Mouse (Mus musculus) spleen, adult 2 months (tissue): ENCODE measurements at regions not wholly inside any gene's neighbourhood (a gene's known extent, or its start where the extent isn't known, plus 50 kb on each side); places are given as distances from the start of the nearest gene placed in this dataset.

ENCODE experiments used
- DNase-seq, 2 experiments: peaks; one replicate each; pipeline versions ENCODE4 v3.0.0 to v3.0.0-alpha.2; 2012 to 2021; ENCODE audit warnings: low spot score in 2 of 2, low read depth in 1 of 2
- H3K27ac ChIP-seq: fragments of 200-500 bp; 2 replicates; pipeline ENCODE4 v1.5.1; 2012; ENCODE audit warnings: low read length, inconsistent platforms; ENCODE audit not compliant: insufficient read depth
- H3K27me3 ChIP-seq: fragments of 200-500 bp; 2 replicates; pipeline ENCODE4 v1.6.1; 2012; ENCODE audit warnings: mild to moderate bottlenecking, moderate library complexity, low read length, inconsistent platforms; ENCODE audit not compliant: control insufficient read depth, insufficient read depth
- H3K36me3 ChIP-seq: fragments of 200-500 bp; 2 replicates; pipeline ENCODE4 v1.6.1; 2012; ENCODE audit warnings: mild to moderate bottlenecking, low read length, inconsistent platforms; ENCODE audit not compliant: control insufficient read depth, insufficient read depth
- H3K4me1 ChIP-seq: fragments of 200-500 bp; 2 replicates; pipeline ENCODE4 v1.6.1; 2011; ENCODE audit warnings: inconsistent platforms; ENCODE audit not compliant: control insufficient read depth, insufficient read depth, insufficient read length
- H3K4me3 ChIP-seq: fragments of 200-500 bp; 2 replicates; pipeline ENCODE4 v1.5.1; 2011; ENCODE audit warnings: mild to moderate bottlenecking, inconsistent platforms; ENCODE audit not compliant: insufficient read depth, insufficient read length; ENCODE audit errors: extremely low read depth
- CTCF ChIP-seq: fragments of 200-500 bp; IDR thresholded peaks from 2 replicates; pipeline ENCODE4 v1.5.1; 2011; ENCODE audit warnings: mild to moderate bottlenecking, inconsistent platforms; ENCODE audit not compliant: insufficient read depth, insufficient read length, insufficient replicate concordance; ENCODE audit errors: extremely low read depth
- POLR2A ChIP-seq: fragments of 200-500 bp; IDR thresholded peaks from 2 replicates; pipeline ENCODE4 v1.6.1; 2011; ENCODE audit warnings: low read depth, low read length, inconsistent platforms
- WGBS: fragments of 180-500 bp; shearing (Covaris S2); methylation state at CpG from one replicate; pipeline ENCODE4 v1.1.7; 2018; 5-methylcytosine and 5-hydroxymethylcytosine counted together

DNA sequence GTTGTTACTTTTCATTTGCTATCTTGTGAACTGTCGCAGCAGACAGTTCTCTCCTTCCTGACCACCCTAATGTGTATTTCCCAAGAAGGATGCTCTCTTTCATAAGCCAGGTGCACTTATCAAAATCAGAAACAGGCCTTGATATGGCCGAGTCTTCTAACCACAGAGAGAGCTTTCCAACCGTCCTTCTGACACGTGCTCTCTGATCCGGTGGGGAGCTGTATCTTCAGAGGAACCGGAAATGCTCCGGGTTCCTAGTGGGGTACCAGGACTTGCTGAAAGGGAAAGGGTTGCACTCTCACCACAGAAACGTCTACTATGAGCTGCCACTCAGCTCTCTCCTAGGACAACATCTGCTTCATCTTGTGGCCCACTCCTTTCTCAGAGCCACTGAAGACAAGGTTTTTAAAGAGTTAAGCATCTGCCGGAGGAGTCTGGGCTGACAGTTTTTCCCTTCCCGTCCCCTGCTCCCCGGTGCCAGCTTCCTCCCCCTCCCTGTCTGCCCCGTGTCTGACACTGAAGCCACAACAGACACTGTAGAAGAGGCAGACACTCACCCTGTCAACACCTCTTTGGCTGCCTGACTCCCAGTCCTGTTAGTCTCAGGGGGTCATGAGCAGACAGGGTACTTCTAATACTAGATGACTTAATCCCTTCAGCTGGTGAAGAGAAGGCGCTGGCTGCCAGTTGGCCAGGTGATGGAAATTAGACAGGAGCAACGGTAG, 327.0 kb upstream of the Runx1 start:
- DNase-seq = no peak
- Histone ChIP-seq H3K4me3 (no peak overlapping the region), H3K27ac (no peak overlapping the region), H3K4me1 (peaks cover 3% of the 10 kb centered on the region; the same call in 1 of the 2 replicates), H3K27me3 (no peaks in the 10 kb centered on the region), H3K36me3 (no peaks in the 10 kb centered on the region)
- TF ChIP-seq POLR2A = no peak
- TF ChIP-seq CTCF = no peak
- 6% methylated on average over 14 of the region's 14 CpGs for WGBS

DNA sequence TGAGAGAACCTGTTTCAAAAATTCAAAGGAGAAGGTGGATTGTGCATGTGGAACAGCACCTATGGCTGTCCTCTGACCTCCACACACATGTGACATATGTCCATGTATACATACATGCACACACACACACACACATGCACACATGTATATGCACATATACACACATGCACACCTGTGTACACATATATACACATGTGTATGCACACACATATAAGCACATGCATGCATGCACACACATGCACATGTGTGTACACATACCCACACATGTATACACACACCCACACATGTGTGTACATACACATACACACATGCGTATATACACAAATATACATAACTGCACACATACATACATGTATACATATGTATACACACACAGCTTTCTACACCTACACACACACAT, 326.1 kb upstream of the Runx1 start:
- peaks cover 3% of the 10 kb centered on the region; the same call in 1 of the 2 replicates for H3K4me1 ChIP-seq
- 95% methylated on average over 1 of the region's 1 CpGs for WGBS
- no peak for DNase-seq
- no peak overlapping the region for H3K27ac ChIP-seq
- no peaks in the 10 kb centered on the region for H3K27me3 ChIP-seq
- no peak for TF ChIP-seq POLR2A
- H3K36me3 ChIP-seq = no peaks in the 10 kb centered on the region
- no peak overlapping the region for H3K4me3 ChIP-seq

DNA sequence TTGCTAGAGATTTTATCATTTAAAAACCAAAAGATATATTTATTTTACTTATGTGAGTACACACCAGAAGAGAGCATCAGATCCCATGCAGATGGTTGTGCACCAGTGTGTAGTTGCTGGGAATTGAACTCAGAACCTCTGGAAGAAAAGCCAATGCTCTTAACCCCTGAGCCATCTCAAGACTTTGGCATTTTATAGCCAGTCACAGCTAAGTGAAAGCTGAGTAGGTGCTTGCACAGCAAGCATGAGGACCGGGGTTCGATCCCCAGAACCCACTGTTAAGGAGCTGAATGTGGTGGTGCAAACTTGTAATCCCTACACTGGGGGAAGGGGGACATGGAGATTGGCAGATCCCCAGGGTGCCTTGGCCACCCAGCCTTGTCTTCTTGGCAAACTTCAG, 325.7 kb upstream of the Runx1 start:
- no peak overlapping the region for H3K4me3 ChIP-seq
- H3K27me3 ChIP-seq = no peaks in the 10 kb centered on the region
- H3K36me3 ChIP-seq = no peaks in the 10 kb centered on the region
- H3K27ac ChIP-seq = no peak overlapping the region
- peaks cover 3% of the 10 kb centered on the region; the same call in 1 of the 2 replicates for H3K4me1 ChIP-seq
- DNase-seq = no peak
- TF ChIP-seq POLR2A (no peak), CTCF (no peak)
- 97% methylated on average over 2 of the region's 2 CpGs for WGBS

DNA sequence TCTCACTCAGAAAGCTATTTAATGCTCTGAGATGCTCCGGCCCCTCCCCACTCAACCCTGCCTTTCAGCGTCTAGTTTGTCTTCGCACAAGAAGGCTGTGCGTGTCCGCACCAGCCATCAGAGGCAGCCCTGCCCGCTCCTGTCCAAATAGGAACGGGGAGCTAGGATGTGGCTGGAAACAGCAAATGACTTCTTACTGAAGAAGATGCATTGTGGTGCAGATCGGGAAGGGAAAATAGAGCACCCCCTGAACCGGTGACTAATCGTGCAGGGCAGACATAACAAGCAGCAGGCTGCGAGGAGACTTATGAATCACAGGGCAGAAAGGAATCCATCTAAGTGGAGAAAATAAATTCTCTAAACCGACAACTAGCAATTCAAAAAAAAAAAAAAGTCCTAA, 324.5 kb upstream of the Runx1 start:
- Histone ChIP-seq H3K4me3 (no peak overlapping the region), H3K27ac (no peak overlapping the region), H3K4me1 (peaks cover 3% of the 10 kb centered on the region; the same call in 1 of the 2 replicates), H3K27me3 (no peaks in the 10 kb centered on the region), H3K36me3 (no peaks in the 10 kb centered on the region)
- 84% methylated on average over 12 of the region's 12 CpGs for WGBS
- TF ChIP-seq CTCF (no peak), POLR2A (no peak)
- DNase-seq = no peak

DNA sequence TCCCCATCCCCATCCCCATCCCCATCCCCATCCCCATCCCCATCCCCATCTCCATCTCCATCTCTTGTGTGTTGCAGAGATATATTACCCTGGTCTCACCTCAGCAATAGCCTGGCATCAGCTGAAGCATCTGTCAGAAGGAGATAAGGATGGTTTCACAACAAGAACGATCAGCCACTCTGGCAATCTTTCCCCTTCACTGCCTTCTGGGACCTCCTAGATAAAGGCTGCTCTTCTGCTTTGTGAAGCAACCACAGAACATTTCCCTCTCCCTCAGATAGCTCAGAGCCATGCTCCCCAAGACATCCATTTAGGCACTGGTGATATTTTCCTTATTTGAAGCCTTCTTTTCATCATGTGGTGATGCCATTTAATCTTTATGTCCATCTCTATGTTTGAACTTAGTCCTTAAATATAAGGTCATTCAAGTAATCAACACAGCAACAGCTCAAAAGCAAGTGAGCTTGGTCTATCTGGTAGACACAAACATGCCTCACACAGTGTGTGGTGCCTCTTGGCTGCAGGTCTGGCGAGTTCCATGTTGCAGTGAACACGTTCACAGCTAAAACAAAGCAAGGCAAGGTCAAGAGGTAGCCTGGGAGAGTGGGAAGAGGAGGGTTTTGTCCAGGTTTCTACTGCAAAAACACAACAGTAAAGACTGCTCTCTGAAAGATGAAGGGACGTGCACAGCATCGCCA, 321.7 kb upstream of the Runx1 start:
- Histone ChIP-seq H3K4me3 (no peak overlapping the region), H3K27me3 (no peaks in the 10 kb centered on the region), H3K36me3 (no peaks in the 10 kb centered on the region), H3K27ac (no peak overlapping the region), H3K4me1 (no peaks in the 10 kb centered on the region; the same call in 1 of the 2 replicates)
- 64% methylated on average over 5 of the region's 5 CpGs for WGBS
- DNase-seq = no peak
- no peak for TF ChIP-seq CTCF
- TF ChIP-seq POLR2A = no peak

DNA sequence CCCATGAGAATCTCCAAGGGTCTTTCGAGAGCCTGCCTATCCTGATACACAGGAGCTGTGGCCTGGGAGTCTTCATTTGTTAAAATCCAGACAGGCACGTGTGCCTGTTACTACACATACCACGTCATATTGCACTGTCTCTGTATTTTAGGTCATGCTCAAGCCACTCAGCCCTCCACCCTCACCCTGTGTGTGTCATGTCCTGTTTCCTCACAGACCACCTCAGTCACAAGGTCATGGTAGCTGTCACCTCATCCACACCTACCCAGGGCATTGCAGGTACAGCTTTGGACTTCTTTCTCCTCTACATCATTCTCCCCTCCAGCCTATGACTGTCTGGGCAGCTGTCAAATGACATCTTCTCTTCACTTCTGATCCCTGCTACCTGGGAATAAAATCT, 320.9 kb upstream of the Runx1 start:
- Histone ChIP-seq H3K4me3 (no peak overlapping the region), H3K36me3 (no peaks in the 10 kb centered on the region), H3K27ac (no peak overlapping the region), H3K4me1 (no peaks in the 10 kb centered on the region; the same call in 1 of the 2 replicates), H3K27me3 (no peaks in the 10 kb centered on the region)
- no peak for TF ChIP-seq POLR2A
- no peak for TF ChIP-seq CTCF
- 81% methylated on average over 3 of the region's 3 CpGs for WGBS
- no peak for DNase-seq

DNA sequence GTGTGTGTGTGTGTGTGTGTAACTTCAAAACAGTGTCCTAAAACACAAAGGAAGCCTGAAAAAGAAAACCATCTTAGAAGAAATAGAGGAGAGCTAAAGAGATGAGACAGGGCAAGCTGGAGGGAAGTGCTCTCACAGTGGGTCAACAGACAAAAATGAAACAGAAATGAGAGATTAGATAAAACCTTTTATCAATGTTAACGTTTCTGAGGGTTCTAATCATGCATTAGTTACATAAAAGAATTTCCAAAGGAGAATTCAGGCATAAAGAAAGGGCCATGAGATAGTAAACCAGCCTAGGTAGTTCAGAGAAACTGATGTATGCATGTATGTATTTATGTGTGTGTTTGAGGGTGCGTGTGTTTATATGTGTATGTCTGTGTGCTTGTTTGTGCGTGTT, 319.7 kb upstream of the Runx1 start:
- WGBS = 80% methylated on average over 3 of the region's 3 CpGs
- Histone ChIP-seq H3K4me3 (no peak overlapping the region), H3K36me3 (no peaks in the 10 kb centered on the region), H3K27ac (no peak overlapping the region), H3K4me1 (no peaks in the 10 kb centered on the region; the same call in 1 of the 2 replicates), H3K27me3 (no peaks in the 10 kb centered on the region)
- DNase-seq = no peak
- TF ChIP-seq POLR2A (no peak), CTCF (no peak)
